Mouse (Mus musculus) spleen, adult 2 months (tissue): ENCODE results near the gene Parp14. TPM values are rescaled to one million over a fixed set of nuclear protein-coding genes. Genes with fewer than 3 reads are reported as not detected.

Experiments used
- DNase-seq, 2 experiments: peaks; one replicate each; pipeline versions ENCODE4 v3.0.0 to v3.0.0-alpha.2; 2012 to 2021; ENCODE audit warnings: low spot score in 2 of 2, low read depth in 1 of 2
- H3K27ac ChIP-seq: fragments of 200-500 bp; 2 replicates; pipeline ENCODE4 v1.5.1; 2012; ENCODE audit warnings: low read length, inconsistent platforms; ENCODE audit not compliant: insufficient read depth
- H3K27me3 ChIP-seq: fragments of 200-500 bp; 2 replicates; pipeline ENCODE4 v1.6.1; 2012; ENCODE audit warnings: mild to moderate bottlenecking, moderate library complexity, low read length, inconsistent platforms; ENCODE audit not compliant: control insufficient read depth, insufficient read depth
- H3K36me3 ChIP-seq: fragments of 200-500 bp; 2 replicates; pipeline ENCODE4 v1.6.1; 2012; ENCODE audit warnings: mild to moderate bottlenecking, low read length, inconsistent platforms; ENCODE audit not compliant: control insufficient read depth, insufficient read depth
- H3K4me1 ChIP-seq: fragments of 200-500 bp; 2 replicates; pipeline ENCODE4 v1.6.1; 2011; ENCODE audit warnings: inconsistent platforms; ENCODE audit not compliant: control insufficient read depth, insufficient read depth, insufficient read length
- H3K4me3 ChIP-seq: fragments of 200-500 bp; 2 replicates; pipeline ENCODE4 v1.5.1; 2011; ENCODE audit warnings: mild to moderate bottlenecking, inconsistent platforms; ENCODE audit not compliant: insufficient read depth, insufficient read length; ENCODE audit errors: extremely low read depth
- CTCF ChIP-seq: fragments of 200-500 bp; IDR thresholded peaks from 2 replicates; pipeline ENCODE4 v1.5.1; 2011; ENCODE audit warnings: mild to moderate bottlenecking, inconsistent platforms; ENCODE audit not compliant: insufficient read depth, insufficient read length, insufficient replicate concordance; ENCODE audit errors: extremely low read depth
- POLR2A ChIP-seq: fragments of 200-500 bp; IDR thresholded peaks from 2 replicates; pipeline ENCODE4 v1.6.1; 2011; ENCODE audit warnings: low read depth, low read length, inconsistent platforms
- WGBS: fragments of 180-500 bp; shearing (Covaris S2); methylation state at CpG from one replicate; pipeline ENCODE4 v1.1.7; 2018; 5-methylcytosine and 5-hydroxymethylcytosine counted together
- polyA plus RNA-seq: library from polyadenylated mRNA; depleted of rRNA; stranded (reverse); fragments of >200 nt; gene quantifications from 2 replicates; pipeline ENCODE4 v1.2.3, GENCODE M21; 2012; rRNA removed

The Parp14 gene
- polyA plus RNA-seq, 1 experiment, result 8.0 TPM

DNA sequence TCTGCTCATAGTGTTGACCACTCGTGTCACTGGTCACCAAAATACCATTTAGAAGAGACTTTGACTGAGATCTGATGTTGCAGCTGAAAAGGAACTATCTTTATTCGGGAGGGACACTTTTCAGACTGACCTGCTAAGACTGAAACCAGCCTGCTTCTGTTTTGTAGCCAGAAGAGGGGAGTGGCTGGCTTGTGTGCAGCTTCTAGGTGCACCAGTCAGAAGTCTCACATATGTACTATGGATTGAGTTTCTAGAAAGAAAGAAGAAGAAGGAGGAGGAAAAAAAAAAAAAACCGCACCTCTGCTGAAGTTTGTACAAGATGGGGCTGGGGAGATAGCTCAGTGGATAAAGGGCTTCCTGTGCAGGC, 88.2 kb downstream of the Parp14 start:
- Histone ChIP-seq H3K4me3 (no peak overlapping the region), H3K27me3 (no peaks in the 10 kb centered on the region), H3K36me3 (no peaks in the 10 kb centered on the region; the same call in 1 of the 2 replicates), H3K4me1 (peaks cover 8% of the 10 kb centered on the region; the same call in 1 of the 2 replicates), H3K27ac (no peak overlapping the region)
- no peak for DNase-seq
- WGBS, result 65% methylated on average over 3 of the region's 3 CpGs
- TF ChIP-seq POLR2A (no peak), CTCF (no peak)

Other genes with a start within 250 kb of the Parp14 start
- gene Dirc2, start 102.2 kb downstream of the Parp14 start, polyA plus RNA-seq, result 20.7 and 27.5 TPM in 2 replicates
- 6.3 and 6.7 TPM in 2 replicates for gene Hspbap1, start 101.2 kb downstream of the Parp14 start, polyA plus RNA-seq
- gene Parp9, start 66.9 kb upstream of the Parp14 start, polyA plus RNA-seq, result 6.7 and 6.9 TPM in 2 replicates
- gene Dtx3l, start 67.6 kb upstream of the Parp14 start, polyA plus RNA-seq, result 8.1 and 8.5 TPM in 2 replicates
- 3.2 and 4.2 TPM in 2 replicates for gene Kpna1, start 107.2 kb upstream of the Parp14 start, polyA plus RNA-seq
- gene Wdr5b, start 169.6 kb upstream of the Parp14 start, polyA plus RNA-seq, result 1.7 TPM in 2 replicates
- gene Fam162a, start 200.1 kb upstream of the Parp14 start, polyA plus RNA-seq, result 13.6 and 15.2 TPM in 2 replicates
- 2.4 and 2.6 TPM in 2 replicates for gene Ccdc58, start 200.1 kb upstream of the Parp14 start, polyA plus RNA-seq